Mouse (Mus musculus) liver, embryonic 11.5 days (tissue): ENCODE results near the gene Pcif1. TPM values are rescaled to one million over a fixed set of nuclear protein-coding genes. Genes with fewer than 3 reads are reported as not detected.
A peak's percentile ranks its signal among the peaks of the same experiment; 100 is the strongest.

Source experiments
- ATAC-seq: fragments of 200-750 bp; cut with Nextera tagmentation; replicated peaks from 2 replicates; pipeline ENCODE4 v1.8.0; 2017; ENCODE audit warnings: moderate number of reproducible peaks, mild to moderate bottlenecking, moderate TSS enrichment, moderate library complexity; ENCODE audit not compliant: low FRiP score
- DNase-seq: peaks from one replicate; pipeline ENCODE4 v3.0.0-alpha.2; 2017; ENCODE audit warnings: low spot score
- H3K27ac ChIP-seq: fragments of 300-500 bp; sonication (generic); 2 replicates; pipeline ENCODE4 v1.5.1; 2014; ENCODE audit warnings: mild to moderate bottlenecking, low read depth, low read length, control low read depth
- H3K27me3 ChIP-seq: fragments of 300-500 bp; sonication (generic); replicated peaks from 2 replicates; pipeline ENCODE4 v1.6.1; 2014; ENCODE audit warnings: low read length, mixed read lengths; ENCODE audit not compliant: control insufficient read depth, insufficient read depth
- H3K36me3 ChIP-seq: fragments of 300-500 bp; sonication (generic); 2 replicates; pipeline ENCODE4 v1.6.1; 2014; ENCODE audit warnings: mild to moderate bottlenecking, low read length, moderate library complexity, mixed read lengths; ENCODE audit not compliant: control insufficient read depth, insufficient read depth
- H3K4me1 ChIP-seq: fragments of 300-500 bp; sonication (generic); replicated peaks from 2 replicates; pipeline ENCODE4 v1.6.1; 2014; ENCODE audit warnings: low read length, mixed read lengths; ENCODE audit not compliant: control insufficient read depth, insufficient read depth
- H3K4me2 ChIP-seq: fragments of 300-500 bp; sonication (generic); 2 replicates; pipeline ENCODE4 v1.6.1; 2014; ENCODE audit warnings: mild to moderate bottlenecking, control low read depth, moderate library complexity
- H3K4me3 ChIP-seq: fragments of 300-500 bp; sonication (generic); 2 replicates; pipeline ENCODE4 v1.5.1; 2014; ENCODE audit warnings: low read depth, low read length, control low read depth
- H3K9ac ChIP-seq: fragments of 300-500 bp; sonication (generic); 2 replicates; pipeline ENCODE4 v1.6.1; 2014; ENCODE audit warnings: low read depth, low read length, control low read depth
- H3K9me3 ChIP-seq: fragments of 300-500 bp; sonication (generic); 2 replicates; pipeline ENCODE4 v1.6.1; 2016; ENCODE audit warnings: low read length, inconsistent platforms, mixed read lengths; ENCODE audit not compliant: control insufficient read depth
- WGBS: fragments of 180-500 bp; shearing (Covaris S2); extraction: QIAGEN DNeasy Blood & Tissue Kit; methylation state at CpG from one replicate; pipeline ENCODE4 v1.1.7; 2014; 5-methylcytosine and 5-hydroxymethylcytosine counted together
- polyA plus RNA-seq: library from polyadenylated mRNA; unstranded; fragments of >200 nt; fragmentation: Nextera tagmentation; extraction: Ambion mirVana; gene quantifications from 2 replicates; pipeline ENCODE4 v1.2.1, GENCODE M21; 2014

Pcif1 gene
- polyA plus RNA-seq, 1 experiment from 2014 or later = 67.5 TPM

- H3K4me1 ChIP-seq = peaks cover 11% of the 10 kb centered on the region
- H3K36me3 ChIP-seq = no peaks in the 10 kb centered on the region; the same call in 1 of the 2 replicates
- H3K4me3 ChIP-seq = no peak overlapping the region
- no peak for DNase-seq
- no peaks in the 10 kb centered on the region for H3K9me3 ChIP-seq
- no peaks in the 10 kb centered on the region for H3K27me3 ChIP-seq
- no peak overlapping the region for H3K4me2 ChIP-seq
- WGBS = 72% methylated on average over 10 of the region's 10 CpGs
- H3K9ac ChIP-seq = no peak overlapping the region
- ATAC-seq = no peak
- H3K27ac ChIP-seq = no peak overlapping the region
These were observed 38.3 kb downstream of the Pcif1 start for GRCm38 (mm10) chr2:164917371-164917770.

GRCm38 (mm10) chr2:164918325-164918724 is 39.2 kb downstream of the Pcif1 start:
- Histone ChIP-seq H3K27me3 (no peaks in the 10 kb centered on the region), H3K4me1 (peaks cover 5% of the 10 kb centered on the region), H3K9ac (no peak overlapping the region), H3K36me3 (no peaks in the 10 kb centered on the region; the same call in 1 of the 2 replicates), H3K4me3 (no peak overlapping the region), H3K27ac (no peak overlapping the region), H3K4me2 (no peak overlapping the region), H3K9me3 (no peaks in the 10 kb centered on the region)
- no peak; the same call in 1 of the 2 replicates for ATAC-seq
- DNase-seq = no peak
- WGBS = 66% methylated on average over 4 of the region's 5 CpGs

GRCm38 (mm10) chr2:164921984-164922383 is 42.9 kb downstream of the Pcif1 start:
- H3K27me3 ChIP-seq = no peaks in the 10 kb centered on the region
- DNase-seq = no peak

GRCm38 (mm10) chr2:164923291-164923690 is 44.2 kb downstream of the Pcif1 start:
- Histone ChIP-seq H3K9me3 (no peaks in the 10 kb centered on the region), H3K9ac (no peak overlapping the region), H3K4me1 (no peaks in the 10 kb centered on the region), H3K4me2 (no peak overlapping the region), H3K27ac (no peak overlapping the region), H3K4me3 (no peak overlapping the region), H3K27me3 (peaks cover 4% of the 10 kb centered on the region; the same call in 1 of the 2 replicates), H3K36me3 (no peaks in the 10 kb centered on the region; the same call in 1 of the 2 replicates)
- ATAC-seq = no peak
- DNase-seq = no peak
- WGBS = 71% methylated on average over 4 of the region's 4 CpGs

More at GRCm38 (mm10) chr2:164921984-164922383, 42.9 kb downstream of the Pcif1 start:
- no peak for ATAC-seq
- no peak overlapping the region for H3K4me2 ChIP-seq
- H3K9ac ChIP-seq = no peak overlapping the region
- no peak overlapping the region for H3K4me3 ChIP-seq
- H3K36me3 ChIP-seq = no peaks in the 10 kb centered on the region; the same call in 1 of the 2 replicates
- 56% methylated on average over 7 of the region's 7 CpGs for WGBS
- no peaks in the 10 kb centered on the region for H3K4me1 ChIP-seq
- H3K9me3 ChIP-seq = no peaks in the 10 kb centered on the region
- no peak overlapping the region for H3K27ac ChIP-seq

- Histone ChIP-seq H3K4me1 (no peaks in the 10 kb centered on the region), H3K4me3 (no peak overlapping the region), H3K4me2 (no peak overlapping the region), H3K27me3 (peaks cover 4% of the 10 kb centered on the region; the same call in 1 of the 2 replicates), H3K9ac (no peak overlapping the region), H3K9me3 (no peaks in the 10 kb centered on the region), H3K27ac (no peak overlapping the region), H3K36me3 (no peaks in the 10 kb centered on the region)
- ATAC-seq (peak; percentile 66; the same call in 1 of the 2 replicates), DNase-seq (no peak)
- WGBS = 34% methylated on average over 11 of the region's 11 CpGs
These were observed 45.2 kb downstream of the Pcif1 start for GRCm38 (mm10) chr2:164924100-164924857.

GRCm38 (mm10) chr2:164930706-164931581 is 51.8 kb downstream of the Pcif1 start:
- ATAC-seq = no peak
- H3K36me3 ChIP-seq = no peaks in the 10 kb centered on the region

GRCm38 (mm10) chr2:164933534-164933933 is 54.4 kb downstream of the Pcif1 start:
- Histone ChIP-seq H3K27ac (no peak overlapping the region), H3K27me3 (peaks cover 54% of the 10 kb centered on the region), H3K9me3 (no peaks in the 10 kb centered on the region), H3K4me3 (no peak overlapping the region), H3K4me1 (no peaks in the 10 kb centered on the region), H3K4me2 (no peak overlapping the region), H3K9ac (no peak overlapping the region), H3K36me3 (no peaks in the 10 kb centered on the region)
- ATAC-seq (no peak), DNase-seq (no peak)
- 30% methylated on average over 8 of the region's 10 CpGs for WGBS

More at GRCm38 (mm10) chr2:164930706-164931581, 51.8 kb downstream of the Pcif1 start:
- peaks cover 38% of the 10 kb centered on the region for H3K27me3 ChIP-seq
- DNase-seq = no peak
- no peak overlapping the region for H3K9ac ChIP-seq
- no peaks in the 10 kb centered on the region for H3K4me1 ChIP-seq
- H3K27ac ChIP-seq = no peak overlapping the region
- 57% methylated on average over 11 of the region's 11 CpGs for WGBS
- H3K4me2 ChIP-seq = no peak overlapping the region
- no peaks in the 10 kb centered on the region for H3K9me3 ChIP-seq
- no peak overlapping the region for H3K4me3 ChIP-seq

GRCm38 (mm10) chr2:164935991-164936390 is 56.9 kb downstream of the Pcif1 start:
- WGBS = 68% methylated on average over 4 of the region's 4 CpGs
- H3K9me3 ChIP-seq = no peaks in the 10 kb centered on the region
- H3K27me3 ChIP-seq = peaks cover 78% of the 10 kb centered on the region

More at GRCm38 (mm10) chr2:164935991-164936390, 56.9 kb downstream of the Pcif1 start:
- H3K4me2 ChIP-seq = no peak overlapping the region
- no peak for ATAC-seq
- H3K4me1 ChIP-seq = no peaks in the 10 kb centered on the region
- DNase-seq = no peak
- H3K27ac ChIP-seq = no peak overlapping the region
- no peak overlapping the region for H3K9ac ChIP-seq
- H3K36me3 ChIP-seq = no peaks in the 10 kb centered on the region
- no peak overlapping the region for H3K4me3 ChIP-seq
